Mouse (Mus musculus): ENCODE data around the gene Gm21119. TPM values are rescaled to one million over a fixed set of nuclear protein-coding genes. Genes with fewer than 3 reads are reported as not detected.
"Not testable (repeated sequence)": the region's sequence is repeated elsewhere in the genome, so short reads cannot be mapped to it uniquely, and the experiment has no call there.

The Gm21119 gene
- total RNA-seq (2012; rRNA removed): not detected in 2 replicates
- not detected in 2 replicates for total RNA-seq (2014; rRNA removed)
- polyA plus RNA-seq (2012; ENCODE audit: insufficient read length, low read depth): not detected in 2 replicates

GRCm38 (mm10) chr8:20614619-20615018, at the start of gene Gm21119:
Gene Gm21119, plus strand, starts transcription at chr8:20614919.
- H3K27me3 ChIP-seq (replicated peaks); H3K36me3 ChIP-seq (replicated peaks in 1 of 2; ENCODE audit: control insufficient read depth in 1 of 2, insufficient read depth in 1 of 2, low read length in 1 of 2); H3K4me1 ChIP-seq (ENCODE audit: control insufficient read depth in 1 of 2, insufficient read depth in 2 of 2); H3K4me2 ChIP-seq (ENCODE audit: insufficient read depth, low read depth, poor library complexity, severe bottlenecking); DNase-seq (ENCODE audit: extremely low read depth); dilution Hi-C loops (cut with MboI; ENCODE audit: extremely low pct_ligation_motif_present, extremely low pct_unique_long_range_greater_than_20kb, low sequenced_read_pairs); H3K79me2 ChIP-seq (replicated peaks; ENCODE audit: control insufficient read depth, extremely low read depth, insufficient read depth, poor library complexity, severe bottlenecking); H3K4me3 ChIP-seq (replicated peaks in 1 of 3; ENCODE audit: low read depth in 2 of 3, low read length in 2 of 3, poor library complexity in 1 of 3); H3K9ac ChIP-seq (ENCODE audit: insufficient read depth, low read depth); H3K27ac ChIP-seq (ENCODE audit: insufficient read depth, low read depth); H3K9me3 ChIP-seq (replicated peaks; ENCODE audit: low read length); in situ Hi-C loops (cut with MboI; ENCODE audit: low pct_ligation_motif_present, low pct_unique_long_range_greater_than_20kb, low sequenced_read_pairs): not testable (repeated sequence)

- in situ Hi-C loops (cut with MboI; ENCODE audit: low pct_ligation_motif_present, low pct_unique_long_range_greater_than_20kb, low sequenced_read_pairs); DNase-seq (ENCODE audit: extremely low read depth); H3K4me3 ChIP-seq (replicated peaks in 1 of 3; ENCODE audit: low read depth in 2 of 3, low read length in 2 of 3, poor library complexity in 1 of 3); dilution Hi-C loops (cut with MboI; ENCODE audit: extremely low pct_ligation_motif_present, extremely low pct_unique_long_range_greater_than_20kb, low sequenced_read_pairs); H3K4me2 ChIP-seq (ENCODE audit: insufficient read depth, low read depth, poor library complexity, severe bottlenecking); H3K9me3 ChIP-seq (replicated peaks; ENCODE audit: low read length); H3K4me1 ChIP-seq (ENCODE audit: control insufficient read depth in 1 of 2, insufficient read depth in 2 of 2); H3K27ac ChIP-seq (ENCODE audit: insufficient read depth, low read depth); H3K9ac ChIP-seq (ENCODE audit: insufficient read depth, low read depth); H3K79me2 ChIP-seq (replicated peaks; ENCODE audit: control insufficient read depth, extremely low read depth, insufficient read depth, poor library complexity, severe bottlenecking); H3K27me3 ChIP-seq (replicated peaks); H3K36me3 ChIP-seq (replicated peaks in 1 of 2; ENCODE audit: control insufficient read depth in 1 of 2, insufficient read depth in 1 of 2, low read length in 1 of 2): not testable (repeated sequence)
Measured at GRCm38 (mm10) chr8:20566753-20567152, 48.0 kb upstream of the Gm21119 start.

DNA sequence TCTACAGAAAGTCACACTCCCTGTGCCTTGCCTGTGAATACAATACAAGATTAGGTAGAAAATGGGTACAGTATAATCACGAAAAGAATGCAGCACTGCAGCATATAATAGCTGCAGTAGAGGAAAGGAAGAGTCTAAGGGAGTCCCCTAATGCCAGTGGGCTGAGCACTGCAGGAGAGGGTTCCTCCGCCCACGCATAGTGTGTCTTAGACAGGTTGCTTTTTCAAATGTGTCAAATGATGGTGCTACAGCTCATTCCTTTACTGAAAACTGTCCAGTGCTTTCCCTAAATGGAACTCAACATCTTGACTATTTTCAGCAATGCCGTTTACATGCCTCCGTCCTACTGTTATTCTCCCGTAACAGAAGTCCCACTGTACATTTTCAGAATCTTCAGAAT, 33.6 kb upstream of the Gm21119 start:
- dilution Hi-C loops (cut with MboI; ENCODE audit: extremely low pct_ligation_motif_present, extremely low pct_unique_long_range_greater_than_20kb, low sequenced_read_pairs); H3K9ac ChIP-seq (ENCODE audit: insufficient read depth, low read depth); H3K27me3 ChIP-seq (replicated peaks); H3K9me3 ChIP-seq (replicated peaks; ENCODE audit: low read length); H3K4me1 ChIP-seq (ENCODE audit: control insufficient read depth in 1 of 2, insufficient read depth in 2 of 2); H3K79me2 ChIP-seq (replicated peaks; ENCODE audit: control insufficient read depth, extremely low read depth, insufficient read depth, poor library complexity, severe bottlenecking); H3K4me2 ChIP-seq (ENCODE audit: insufficient read depth, low read depth, poor library complexity, severe bottlenecking); H3K27ac ChIP-seq (ENCODE audit: insufficient read depth, low read depth); H3K36me3 ChIP-seq (replicated peaks in 1 of 2; ENCODE audit: control insufficient read depth in 1 of 2, insufficient read depth in 1 of 2, low read length in 1 of 2); in situ Hi-C loops (cut with MboI; ENCODE audit: low pct_ligation_motif_present, low pct_unique_long_range_greater_than_20kb, low sequenced_read_pairs); H3K4me3 ChIP-seq (replicated peaks in 1 of 3; ENCODE audit: low read depth in 2 of 3, low read length in 2 of 3, poor library complexity in 1 of 3): not testable (repeated sequence)
- DNase-seq (ENCODE audit: extremely low read depth): peak; percentile 10

GRCm38 (mm10) chr8:20582772-20583171, 31.9 kb upstream of the Gm21119 start:
- H3K4me3 ChIP-seq (replicated peaks in 1 of 3; ENCODE audit: low read depth in 2 of 3, low read length in 2 of 3, poor library complexity in 1 of 3); H3K9ac ChIP-seq (ENCODE audit: insufficient read depth, low read depth); H3K4me2 ChIP-seq (ENCODE audit: insufficient read depth, low read depth, poor library complexity, severe bottlenecking); H3K27ac ChIP-seq (ENCODE audit: insufficient read depth, low read depth); H3K4me1 ChIP-seq (ENCODE audit: control insufficient read depth in 1 of 2, insufficient read depth in 2 of 2); H3K36me3 ChIP-seq (replicated peaks in 1 of 2; ENCODE audit: control insufficient read depth in 1 of 2, insufficient read depth in 1 of 2, low read length in 1 of 2); DNase-seq (ENCODE audit: extremely low read depth); in situ Hi-C loops (cut with MboI; ENCODE audit: low pct_ligation_motif_present, low pct_unique_long_range_greater_than_20kb, low sequenced_read_pairs); H3K9me3 ChIP-seq (replicated peaks; ENCODE audit: low read length); dilution Hi-C loops (cut with MboI; ENCODE audit: extremely low pct_ligation_motif_present, extremely low pct_unique_long_range_greater_than_20kb, low sequenced_read_pairs); H3K27me3 ChIP-seq (replicated peaks); H3K79me2 ChIP-seq (replicated peaks; ENCODE audit: control insufficient read depth, extremely low read depth, insufficient read depth, poor library complexity, severe bottlenecking): not testable (repeated sequence)

All from CH12.LX (cell line).